Mouse (Mus musculus): ENCODE measurements around the gene Wdr27.
"Not testable (repeated sequence)": the region's sequence is repeated elsewhere in the genome, so short reads cannot be mapped to it uniquely, and the experiment has no call there.

- TF ChIP-seq CTCF, EP300 (IDR thresholded peaks at IDR 0.05; ENCODE audit: low read depth): not testable (repeated sequence)
Measured at GRCm38 (mm10) chr17:14960951-14961556, 18.1 kb upstream of the Wdr27 start, which contains the start of gene Phf10.
